Mouse (Mus musculus) midbrain, embryonic 13.5 days (tissue): ENCODE results near the gene Fancc. TPM values are rescaled to one million over a fixed set of nuclear protein-coding genes. Genes with fewer than 3 reads are reported as not detected.

Experiments
- ATAC-seq: fragments of 200-750 bp; cut with Nextera tagmentation; 2 replicates; pipeline ENCODE4 v1.8.0; 2017; ENCODE audit warnings: mild to moderate bottlenecking, moderate TSS enrichment, moderate library complexity
- H3K27ac ChIP-seq: fragments of 300-500 bp; sonication (generic); 2 replicates; pipeline ENCODE4 v1.5.1; 2015; ENCODE audit warnings: inconsistent platforms, mild to moderate bottlenecking, moderate library complexity
- H3K27me3 ChIP-seq: fragments of 300-500 bp; sonication (generic); 2 replicates; pipeline ENCODE4 v1.6.1; 2015; ENCODE audit warnings: mild to moderate bottlenecking, inconsistent platforms
- H3K36me3 ChIP-seq: fragments of 300-500 bp; sonication (generic); 2 replicates; pipeline ENCODE4 v1.6.1; 2015; ENCODE audit warnings: mild to moderate bottlenecking, inconsistent platforms
- H3K4me1 ChIP-seq: fragments of 300-500 bp; sonication (generic); replicated peaks from 2 replicates; pipeline ENCODE4 v1.6.1; 2015; ENCODE audit warnings: inconsistent platforms
- H3K4me2 ChIP-seq: fragments of 300-500 bp; sonication (generic); replicated peaks from 2 replicates; pipeline ENCODE4 v1.6.1; 2015; ENCODE audit warnings: moderate library complexity, mild to moderate bottlenecking, inconsistent platforms
- H3K4me3 ChIP-seq: fragments of 300-500 bp; sonication (generic); replicated peaks from 2 replicates; pipeline ENCODE4 v1.5.1; 2015; ENCODE audit warnings: mild to moderate bottlenecking, inconsistent platforms
- H3K9ac ChIP-seq: fragments of 300-500 bp; sonication (generic); replicated peaks from 2 replicates; pipeline ENCODE4 v1.6.1; 2015; ENCODE audit warnings: mild to moderate bottlenecking, inconsistent platforms
- H3K9me3 ChIP-seq: fragments of 300-500 bp; sonication (generic); 2 replicates; pipeline ENCODE4 v1.6.1; 2016; ENCODE audit warnings: mild to moderate bottlenecking, inconsistent platforms
- WGBS: fragments of 180-500 bp; shearing (Covaris S2); methylation state at CpG from one replicate; pipeline ENCODE4 v1.1.7; 2015; 5-methylcytosine and 5-hydroxymethylcytosine counted together
- polyA plus RNA-seq: library from polyadenylated mRNA; unstranded; fragments of >200 nt; fragmentation: Nextera tagmentation; extraction: Ambion mirVana; gene quantifications from 2 replicates; pipeline ENCODE4 v1.2.1, GENCODE M21; 2015

Gene Fancc
- polyA plus RNA-seq, 1 experiment from 2014 or later = 19.7 TPM

- no peak overlapping the region for H3K27ac ChIP-seq
- H3K4me3 ChIP-seq = no peak overlapping the region
- no peak overlapping the region for H3K4me2 ChIP-seq
- H3K9me3 ChIP-seq = no peaks in the 10 kb centered on the region
- H3K9ac ChIP-seq = no peak overlapping the region
- 72% methylated on average over 4 of the region's 4 CpGs for WGBS
- no peaks in the 10 kb centered on the region for H3K27me3 ChIP-seq
- H3K36me3 ChIP-seq = no peaks in the 10 kb centered on the region
- ATAC-seq = no peak
- H3K4me1 ChIP-seq = no peaks in the 10 kb centered on the region; the same call in 1 of the 2 replicates
Observed at GRCm38 (mm10) chr13:63411310-63412022, 85.6 kb downstream of the Fancc start.

- Histone ChIP-seq H3K4me3 (no peak overlapping the region), H3K9me3 (no peaks in the 10 kb centered on the region), H3K4me2 (no peak overlapping the region), H3K9ac (no peak overlapping the region), H3K36me3 (no peaks in the 10 kb centered on the region), H3K4me1 (no peaks in the 10 kb centered on the region; the same call in 1 of the 2 replicates), H3K27me3 (no peaks in the 10 kb centered on the region), H3K27ac (no peak overlapping the region)
- no peak for ATAC-seq
- WGBS = 87% methylated on average over 9 of the region's 9 CpGs
Observed at GRCm38 (mm10) chr13:63410578-63411298, 86.3 kb downstream of the Fancc start.

GRCm38 (mm10) chr13:63405151-63405550 is 91.9 kb downstream of the Fancc start:
- Histone ChIP-seq H3K27me3 (no peaks in the 10 kb centered on the region), H3K4me1 (no peaks in the 10 kb centered on the region), H3K9ac (no peak overlapping the region), H3K9me3 (no peaks in the 10 kb centered on the region), H3K36me3 (no peaks in the 10 kb centered on the region), H3K4me3 (no peak overlapping the region), H3K27ac (no peak overlapping the region), H3K4me2 (no peak overlapping the region)
- ATAC-seq = no peak
- 91% methylated on average over 4 of the region's 4 CpGs for WGBS

- 94% methylated on average over 2 of the region's 2 CpGs for WGBS
- no peaks in the 10 kb centered on the region for H3K27me3 ChIP-seq
- H3K27ac ChIP-seq = no peak overlapping the region
- no peak overlapping the region for H3K4me2 ChIP-seq
- ATAC-seq = no peak
- no peak overlapping the region for H3K4me3 ChIP-seq
- no peaks in the 10 kb centered on the region for H3K9me3 ChIP-seq
- H3K9ac ChIP-seq = no peak overlapping the region
- peaks cover 2% of the 10 kb centered on the region; the same call in 1 of the 2 replicates for H3K36me3 ChIP-seq
- H3K4me1 ChIP-seq = no peaks in the 10 kb centered on the region
Observed at GRCm38 (mm10) chr13:63404657-63405056, 92.4 kb downstream of the Fancc start.

- no peak overlapping the region for H3K4me2 ChIP-seq
- no peaks in the 10 kb centered on the region for H3K27me3 ChIP-seq
- H3K27ac ChIP-seq = no peak overlapping the region
- H3K36me3 ChIP-seq = peaks cover 2% of the 10 kb centered on the region; the same call in 1 of the 2 replicates
- 92% methylated on average over 2 of the region's 2 CpGs for WGBS
- no peaks in the 10 kb centered on the region for H3K9me3 ChIP-seq
- H3K9ac ChIP-seq = no peak overlapping the region
- H3K4me3 ChIP-seq = no peak overlapping the region
- no peak for ATAC-seq
- H3K4me1 ChIP-seq = no peaks in the 10 kb centered on the region
Observed at GRCm38 (mm10) chr13:63402823-63403222, 94.3 kb downstream of the Fancc start.

GRCm38 (mm10) chr13:63400069-63400468 is 97.0 kb downstream of the Fancc start:
- Histone ChIP-seq H3K4me1 (no peaks in the 10 kb centered on the region), H3K4me2 (no peak overlapping the region), H3K27me3 (no peaks in the 10 kb centered on the region), H3K9me3 (no peaks in the 10 kb centered on the region), H3K9ac (no peak overlapping the region), H3K27ac (no peak overlapping the region), H3K36me3 (peaks cover 2% of the 10 kb centered on the region; the same call in 1 of the 2 replicates), H3K4me3 (no peak overlapping the region)
- no peak for ATAC-seq
- 96% methylated on average over 6 of the region's 6 CpGs for WGBS

- no peak for ATAC-seq
- H3K27ac ChIP-seq = no peak overlapping the region
- no peaks in the 10 kb centered on the region for H3K9me3 ChIP-seq
- H3K36me3 ChIP-seq = peaks cover 2% of the 10 kb centered on the region; the same call in 1 of the 2 replicates
- 100% methylated on average over 1 of the region's 1 CpGs for WGBS
- H3K4me1 ChIP-seq = no peaks in the 10 kb centered on the region
- H3K9ac ChIP-seq = no peak overlapping the region
- no peaks in the 10 kb centered on the region for H3K27me3 ChIP-seq
- H3K4me2 ChIP-seq = no peak overlapping the region
- H3K4me3 ChIP-seq = no peak overlapping the region
Observed at GRCm38 (mm10) chr13:63397420-63397819, 99.7 kb downstream of the Fancc start.

- Histone ChIP-seq H3K4me1 (no peaks in the 10 kb centered on the region), H3K27ac (no peak overlapping the region), H3K27me3 (no peaks in the 10 kb centered on the region), H3K4me2 (no peak overlapping the region), H3K36me3 (no peaks in the 10 kb centered on the region), H3K9ac (no peak overlapping the region), H3K4me3 (no peak overlapping the region), H3K9me3 (no peaks in the 10 kb centered on the region)
- 83% methylated on average over 7 of the region's 7 CpGs for WGBS
- no peak for ATAC-seq
Observed at GRCm38 (mm10) chr13:63394304-63395063, 102.6 kb downstream of the Fancc start.

GRCm38 (mm10) chr13:63385234-63385633 is 111.8 kb downstream of the Fancc start:
- Histone ChIP-seq H3K9ac (no peak overlapping the region), H3K27me3 (no peaks in the 10 kb centered on the region), H3K27ac (no peak overlapping the region), H3K4me1 (no peaks in the 10 kb centered on the region), H3K4me2 (no peak overlapping the region), H3K4me3 (no peak overlapping the region), H3K36me3 (peaks cover 6% of the 10 kb centered on the region; the same call in 1 of the 2 replicates), H3K9me3 (0 out of 2 replicates have a peak, but pooled peaks cover 4% of the 10 kb centered on the region)
- 88% methylated on average over 2 of the region's 2 CpGs for WGBS
- no peak for ATAC-seq

GRCm38 (mm10) chr13:63384775-63385174 is 112.3 kb downstream of the Fancc start:
- no peaks in the 10 kb centered on the region for H3K4me1 ChIP-seq
- H3K4me3 ChIP-seq = no peak overlapping the region
- 0 out of 2 replicates have a peak, but pooled peaks cover 4% of the 10 kb centered on the region for H3K9me3 ChIP-seq
- peaks cover 6% of the 10 kb centered on the region; the same call in 1 of the 2 replicates for H3K36me3 ChIP-seq
- no peak overlapping the region for H3K4me2 ChIP-seq
- ATAC-seq = no peak
- no peaks in the 10 kb centered on the region for H3K27me3 ChIP-seq
- no peak overlapping the region for H3K9ac ChIP-seq
- 90% methylated on average over 3 of the region's 3 CpGs for WGBS
- H3K27ac ChIP-seq = no peak overlapping the region

- no peak overlapping the region for H3K4me3 ChIP-seq
- no peak overlapping the region for H3K27ac ChIP-seq
- no peak overlapping the region for H3K4me2 ChIP-seq
- no peaks in the 10 kb centered on the region for H3K9me3 ChIP-seq
- peaks cover 6% of the 10 kb centered on the region; the same call in 1 of the 2 replicates for H3K36me3 ChIP-seq
- H3K9ac ChIP-seq = no peak overlapping the region
- no peaks in the 10 kb centered on the region for H3K4me1 ChIP-seq
- 74% methylated on average over 2 of the region's 2 CpGs for WGBS
- ATAC-seq = no peak
- H3K27me3 ChIP-seq = no peaks in the 10 kb centered on the region
Observed at GRCm38 (mm10) chr13:63382206-63382605, 114.9 kb downstream of the Fancc start.
